Mouse (Mus musculus): ENCODE data around the gene Zbtb22. TPM values are rescaled to one million over a fixed set of nuclear protein-coding genes. Genes with fewer than 3 reads are reported as not detected.

Zbtb22 gene
- total RNA-seq, 1 experiment from 2014 or later = 38.8 TPM

DNA sequence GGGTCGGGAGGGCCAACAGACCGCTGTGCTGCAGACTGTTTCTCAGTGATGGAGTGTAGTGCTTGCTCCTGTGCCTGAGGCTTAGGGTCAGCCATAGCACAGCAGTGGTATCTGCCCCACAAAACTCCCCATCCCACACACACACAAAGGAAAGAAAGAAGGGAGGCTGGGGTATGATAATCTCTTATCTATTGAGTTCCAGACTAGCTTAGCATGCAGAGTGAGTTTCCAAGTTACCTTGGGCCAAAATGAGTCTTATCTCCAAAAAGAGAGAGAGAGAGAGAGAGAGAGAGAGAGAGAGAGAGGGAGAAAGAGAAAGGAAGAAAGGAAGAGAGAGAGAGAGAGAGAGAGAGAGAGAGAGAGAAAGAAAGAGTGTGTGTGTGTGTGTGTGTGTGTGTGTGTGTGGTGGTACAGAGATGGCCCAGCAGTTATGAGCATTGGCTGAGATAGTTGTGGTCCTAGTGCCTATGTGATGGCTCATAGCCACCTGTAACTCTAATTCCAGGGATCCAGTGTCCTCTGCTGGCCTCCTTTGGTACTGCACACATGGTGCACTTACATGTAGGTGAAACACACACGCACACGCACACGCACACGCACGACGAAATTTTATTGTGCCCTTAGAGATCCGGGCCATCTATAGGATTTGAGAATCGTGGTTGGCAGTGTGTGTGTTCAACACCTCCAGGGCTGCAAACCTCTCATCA, 9.0 kb downstream of the Zbtb22 start:
- DNase-seq = no peak

- no peak for DNase-seq
Observed at GRCm38 (mm10) chr17:33925406-33926116, 9.9 kb downstream of the Zbtb22 start.

DNA sequence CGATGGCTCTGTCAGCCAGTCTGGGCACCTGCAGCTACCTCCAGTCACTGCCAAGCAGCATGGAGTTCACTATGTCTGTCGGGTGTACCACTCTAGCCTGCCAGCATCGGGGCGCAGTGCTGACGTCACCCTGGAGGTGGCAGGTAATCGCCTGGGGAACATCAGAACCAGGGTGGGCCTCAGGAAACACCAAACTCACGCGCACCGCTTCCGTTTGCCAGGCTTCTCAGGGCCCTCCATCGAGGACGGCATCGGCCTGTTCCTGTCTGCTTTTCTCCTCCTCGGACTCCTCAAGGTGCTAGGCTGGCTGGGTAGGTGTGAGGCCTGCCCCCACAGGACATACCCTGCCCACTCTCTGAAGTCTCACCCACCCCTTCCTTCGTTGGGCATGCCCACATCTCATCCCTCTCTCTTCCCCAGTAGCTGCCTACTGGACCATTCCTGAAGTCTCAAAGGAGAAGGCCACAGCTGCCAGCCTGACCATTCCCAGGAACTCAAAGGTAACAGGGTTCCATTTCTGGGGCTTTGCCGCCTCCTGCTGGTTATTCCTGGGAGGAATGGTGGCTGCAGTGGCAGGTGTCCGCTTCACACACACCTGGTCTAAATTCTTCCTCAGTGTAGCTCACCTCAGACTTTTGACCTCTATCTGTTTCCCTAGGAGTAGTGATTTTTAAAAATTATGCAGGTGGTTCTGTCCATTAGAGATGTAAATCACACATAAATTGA, 10.7 kb downstream of the Zbtb22 start:
- DNase-seq = no peak

DNA sequence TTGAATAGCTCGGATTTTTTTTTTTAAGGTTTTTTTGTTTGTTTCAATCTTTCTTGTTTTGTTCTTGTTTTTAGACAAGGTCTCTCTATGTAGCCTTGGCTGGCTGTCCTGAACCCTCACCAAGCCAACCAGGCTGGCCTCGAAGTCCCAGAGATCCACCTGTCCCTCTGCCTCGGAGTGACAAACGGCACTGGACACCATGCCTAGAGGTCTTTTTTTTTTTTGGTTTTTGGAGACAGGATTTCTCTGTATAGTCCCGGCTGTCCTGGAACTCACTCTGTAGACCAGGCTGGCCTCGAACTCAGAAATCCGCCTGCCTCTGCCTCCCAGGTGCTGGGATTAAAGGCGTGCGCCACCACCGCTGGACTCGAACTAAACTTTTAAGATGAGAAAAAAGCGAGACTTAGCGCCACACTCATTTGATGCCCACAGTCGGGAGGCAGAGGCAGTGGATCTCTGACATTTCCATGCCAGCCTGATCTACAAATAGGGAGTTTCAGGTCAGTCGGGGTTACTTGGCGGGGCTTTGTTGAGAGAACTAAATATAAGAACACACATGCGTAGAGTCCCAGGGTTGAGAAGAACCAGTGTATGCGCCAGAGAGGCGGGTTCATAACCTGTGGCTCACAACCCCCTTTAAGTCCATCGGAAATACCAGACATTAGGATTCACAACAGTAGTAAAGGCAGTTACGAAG, 12.7 kb downstream of the Zbtb22 start:
- no peak for DNase-seq

GRCm38 (mm10) chr17:33929371-33930279, 13.9 kb downstream of the Zbtb22 start, which contains the start of gene Rgl2:
Gene Rgl2, plus strand, starts transcription at chr17:33929543.
- DNase-seq = peak; percentile 96

DNA sequence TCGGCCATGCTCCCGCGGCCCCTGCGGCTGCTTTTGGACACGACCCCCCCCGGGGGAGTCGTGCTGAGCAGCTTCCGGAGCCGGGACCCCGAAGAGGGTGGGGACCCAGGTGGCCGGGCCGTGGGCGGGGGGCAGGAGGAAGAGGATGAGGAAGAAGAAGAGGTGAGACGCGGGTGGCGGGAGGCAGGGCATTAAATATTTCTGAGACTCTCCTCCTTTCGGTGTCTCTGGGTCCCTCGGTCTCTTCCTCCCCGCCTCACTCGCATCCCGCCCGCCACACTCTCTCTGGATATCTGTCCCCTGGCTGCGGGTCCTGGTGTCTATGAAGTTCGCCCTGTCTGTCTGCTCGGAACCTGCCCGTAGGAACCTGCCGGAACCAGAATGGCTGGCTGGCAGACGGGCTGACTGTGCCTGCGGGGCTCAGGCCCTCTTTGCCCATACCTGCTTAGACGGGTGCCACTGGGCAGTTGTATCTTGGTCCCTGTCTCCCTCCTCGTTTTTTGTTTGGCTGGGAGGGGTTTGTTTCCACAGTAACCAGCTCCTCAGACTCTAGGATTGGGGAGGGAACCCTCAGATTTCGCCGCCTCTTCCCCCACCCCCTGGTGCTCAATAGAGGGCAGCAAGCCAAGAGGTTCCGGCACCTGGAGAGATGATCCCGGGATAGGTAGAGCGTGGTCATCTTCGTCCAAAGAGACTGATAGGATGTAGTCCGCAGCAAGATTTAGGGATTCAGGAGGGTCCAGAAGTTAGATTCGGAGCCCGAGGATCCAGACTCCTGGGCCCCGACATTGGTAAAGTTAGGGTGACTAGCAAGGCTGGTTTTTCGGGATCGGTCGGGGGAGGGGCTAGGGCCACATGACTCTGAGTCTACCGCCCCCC, 14.8 kb downstream of the Zbtb22 start:
- DNase-seq = no peak

- no peak for DNase-seq
Observed at GRCm38 (mm10) chr17:33931159-33931866, 15.6 kb downstream of the Zbtb22 start.

DNA sequence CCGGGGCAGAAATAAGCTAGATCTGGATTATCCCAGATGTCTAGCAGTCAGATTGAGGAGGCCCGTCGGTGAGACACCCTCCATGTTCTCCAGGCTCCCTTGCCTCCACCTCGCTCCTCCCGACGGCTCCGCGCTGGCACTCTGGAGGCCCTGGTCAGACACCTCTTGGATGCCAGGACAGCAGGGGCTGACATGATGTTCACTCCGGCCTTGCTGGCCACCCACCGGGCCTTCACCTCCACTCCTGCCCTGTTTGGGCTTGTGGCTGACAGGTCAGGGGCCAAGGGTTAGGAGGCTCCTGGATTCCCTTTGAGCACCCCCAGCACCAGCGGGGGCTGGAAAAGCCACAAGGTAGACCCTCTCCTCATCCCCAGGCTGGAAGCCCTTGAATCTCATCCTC, 16.2 kb downstream of the Zbtb22 start:
- DNase-seq = no peak

DNA sequence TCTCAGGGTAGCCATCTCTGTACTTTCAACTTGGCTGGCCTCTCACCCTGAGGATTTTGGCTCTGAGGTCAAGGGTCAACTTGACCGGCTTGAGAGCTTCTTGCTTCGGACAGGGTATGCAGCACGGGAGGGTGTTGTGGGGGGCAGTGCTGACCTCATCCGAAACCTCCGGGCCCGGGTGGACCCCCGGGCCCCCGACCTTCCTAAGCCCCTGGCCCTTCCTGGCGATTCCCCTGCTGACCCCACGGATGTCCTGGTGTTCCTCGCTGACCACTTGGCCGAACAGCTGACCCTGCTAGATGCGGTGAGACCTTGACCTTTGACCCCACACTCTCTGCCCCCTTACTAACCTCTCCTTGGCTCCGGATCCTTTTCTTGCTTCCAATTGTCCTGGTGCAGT, 16.7 kb downstream of the Zbtb22 start:
- no peak for DNase-seq

DNA sequence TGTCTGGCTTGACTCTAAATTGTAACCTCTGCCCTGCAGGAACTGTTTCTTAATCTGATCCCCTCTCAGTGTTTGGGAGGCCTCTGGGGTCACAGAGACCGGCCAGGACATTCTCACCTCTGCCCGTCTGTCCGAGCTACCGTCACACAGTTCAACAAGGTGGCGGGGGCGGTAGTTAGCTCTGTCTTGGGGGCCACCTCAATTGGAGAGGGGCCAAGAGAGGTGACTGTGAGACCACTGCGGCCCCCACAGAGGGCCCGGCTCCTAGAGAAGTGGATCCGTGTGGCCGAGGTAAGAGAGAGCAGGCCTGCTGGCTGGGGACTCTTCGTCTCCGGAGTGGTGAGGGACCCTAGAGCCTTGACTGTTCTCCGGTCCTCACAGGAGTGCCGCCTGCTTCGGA, 17.3 kb downstream of the Zbtb22 start:
- DNase-seq = no peak

- no peak for DNase-seq
Observed at GRCm38 (mm10) chr17:33935422-33936055, 19.8 kb downstream of the Zbtb22 start.

DNA sequence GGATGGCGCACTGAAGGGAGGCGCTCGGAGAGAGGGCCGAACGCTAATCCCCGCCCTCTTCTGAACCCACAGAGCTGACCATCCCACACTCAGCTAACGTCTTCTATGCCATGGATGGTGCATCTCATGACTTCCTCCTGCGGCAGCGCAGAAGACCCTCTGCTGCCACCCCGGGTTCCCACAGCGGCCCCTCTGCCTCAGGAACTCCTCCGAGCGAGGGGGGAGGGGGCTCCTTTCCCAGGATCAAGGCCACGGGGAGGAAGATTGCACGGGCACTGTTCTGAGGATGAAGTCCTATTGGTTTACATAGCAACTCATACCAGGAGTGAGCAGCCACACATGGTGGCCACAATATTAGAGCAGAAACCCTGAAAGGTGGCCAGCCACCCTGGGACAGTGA, 21.3 kb downstream of the Zbtb22 start:
- DNase-seq = no peak

GRCm38 (mm10) chr17:33938783-33939182, 23.1 kb downstream of the Zbtb22 start:
- DNase-seq = no peak

DNA sequence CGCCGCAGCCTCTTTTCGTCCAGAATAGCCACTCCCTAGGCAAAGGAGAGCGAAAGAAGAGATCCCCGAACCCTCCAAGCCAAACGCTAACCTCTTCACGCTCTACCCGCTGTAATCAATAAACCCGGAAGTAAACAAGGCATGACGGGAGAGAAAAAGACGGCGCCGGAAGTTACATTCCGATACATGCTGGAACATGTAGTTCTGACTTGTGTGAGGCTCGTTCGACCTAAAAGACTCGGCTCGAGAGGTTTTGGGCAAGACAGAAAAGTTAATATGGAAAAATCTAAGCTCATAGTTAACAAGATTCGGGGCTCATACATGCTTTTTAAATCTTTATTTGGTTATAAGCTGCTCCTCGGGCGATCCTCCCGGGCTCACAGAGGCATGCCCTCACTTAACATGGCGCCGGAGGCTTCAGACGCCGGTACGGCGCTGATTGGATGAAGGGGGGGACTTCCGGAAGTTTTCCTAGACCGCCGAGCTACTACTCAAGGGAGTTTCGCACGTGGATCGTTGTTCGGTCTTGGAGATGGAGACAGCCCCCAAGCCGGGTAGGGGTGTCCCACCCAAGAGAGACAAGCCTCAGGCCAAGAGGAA, 24.6 kb downstream of the Zbtb22 start, which contains the start of the genes Pfdn6 and Wdr46:
Gene Pfdn6 (minus strand): TSS at position 138 of the 600 bp plus-strand sequence.
Gene Wdr46 (plus strand): TSS at position 455 of the 600 bp plus-strand sequence.
- peak; percentile 87 for DNase-seq

- DNase-seq = no peak
Observed at GRCm38 (mm10) chr17:33940981-33941380, 25.3 kb downstream of the Zbtb22 start.

DNA sequence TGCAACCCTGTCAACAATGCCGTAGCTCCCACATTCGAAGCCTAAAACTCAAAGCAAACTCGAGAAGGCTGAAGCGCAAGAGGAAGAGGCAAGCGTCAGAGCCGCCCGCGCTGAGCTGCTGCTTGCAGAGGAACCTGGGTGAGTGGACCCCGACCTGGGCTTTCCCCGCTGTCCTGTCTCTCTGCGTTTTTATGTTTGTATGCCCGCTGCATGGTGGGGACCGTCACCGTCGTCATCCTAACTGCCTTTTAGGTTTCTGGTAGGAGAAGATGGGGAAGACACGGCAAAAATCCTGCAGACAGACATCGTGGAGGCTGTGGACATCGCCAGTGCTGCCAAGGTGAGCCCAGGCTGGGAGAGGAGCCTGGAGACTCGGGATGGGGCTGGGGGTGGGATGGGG, 25.7 kb downstream of the Zbtb22 start:
- no peak for DNase-seq

GRCm38 (mm10) chr17:33943454-33943853, 27.8 kb downstream of the Zbtb22 start:
- DNase-seq = no peak

DNA sequence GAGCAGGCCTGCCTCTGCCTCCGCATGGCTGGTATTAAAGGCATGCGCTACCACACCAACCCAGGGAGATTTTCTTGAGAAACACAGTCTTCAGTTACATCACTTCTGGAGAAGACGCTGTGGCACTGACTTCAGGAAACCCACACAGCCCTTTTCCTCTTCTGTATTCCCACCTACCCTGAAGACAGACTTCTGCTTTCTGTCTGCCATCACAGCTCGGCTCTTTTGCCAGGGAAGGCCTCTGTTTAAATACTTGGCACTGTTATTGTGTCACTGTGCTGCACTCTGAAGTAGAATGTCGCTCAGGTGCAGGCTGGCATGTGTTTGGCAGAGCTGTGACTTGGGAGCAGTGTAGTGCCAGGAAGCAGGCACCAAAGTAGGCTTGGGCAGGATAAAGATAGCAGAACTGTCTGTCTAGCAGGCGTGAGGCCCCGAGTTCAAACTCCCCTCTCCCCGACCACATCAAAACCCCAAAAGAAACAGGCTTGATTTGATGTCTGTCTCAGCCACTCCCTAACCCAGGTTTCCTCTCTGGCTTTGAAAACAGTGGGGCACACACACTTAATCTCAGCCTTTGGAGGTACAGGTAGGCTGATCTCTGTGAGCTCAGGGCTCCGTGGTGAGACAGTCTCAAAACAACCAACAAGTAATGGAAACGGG, 31.9 kb downstream of the Zbtb22 start:
- DNase-seq = no peak
